8 mouse cellular contexts compared by ENCODE assay signal in the genomic region with DNA sequence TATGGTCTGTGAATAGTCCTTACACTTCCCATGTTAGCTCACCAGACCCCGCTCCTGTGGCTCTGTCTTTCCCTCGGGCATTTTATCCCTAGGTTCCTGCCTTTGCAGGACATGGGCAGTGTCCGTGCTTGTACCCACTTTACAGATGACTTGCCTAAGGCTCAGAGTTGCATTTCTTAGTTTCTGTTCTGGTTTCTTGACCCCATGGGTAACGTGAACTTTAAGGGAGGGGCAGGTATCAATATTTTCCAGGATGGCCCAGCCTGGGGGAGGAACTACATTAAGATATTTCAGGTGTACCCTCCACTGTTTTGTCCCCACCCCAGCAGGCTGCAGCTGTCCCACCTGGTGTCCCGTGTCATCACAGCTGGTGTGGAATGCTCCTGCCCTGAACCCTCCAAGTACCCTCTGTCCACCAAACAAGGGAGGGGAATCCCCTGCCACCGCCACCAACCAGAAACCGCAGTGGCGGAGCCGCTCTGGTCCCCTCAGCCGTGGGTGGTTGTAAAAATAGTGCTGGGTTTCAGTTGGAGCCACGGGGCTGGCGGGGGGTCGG. TPM values are rescaled to one million over a fixed set of nuclear protein-coding genes. Genes with fewer than 3 reads are reported as not detected.
DNase-seq lines count a peak whose midpoint lies in the region; ATAC-seq and TF ChIP-seq lines count a peak whose summit lies in the region.

No protein-coding gene starts in this region.

- H3K27ac ChIP-seq in heart, embryonic 12.5 days (ENCODE audit: poor library complexity, severe bottlenecking), result peak overlapping the region; percentile 69
- peak overlapping the region; percentile 91 for H3K27ac ChIP-seq in hindbrain, embryonic 12.5 days
- H3K27ac ChIP-seq in midbrain, embryonic 11.5 days (ENCODE audit: low read depth, low read length), result peak overlapping the region; percentile 90

- H3K4me2 ChIP-seq in heart, embryonic 12.5 days, result peak overlapping the region; percentile 68
- H3K4me2 ChIP-seq in hindbrain, embryonic 12.5 days (replicated peaks), result peak overlapping the region; percentile 21
- H3K4me2 ChIP-seq in midbrain, embryonic 11.5 days, result peak overlapping the region; percentile 10; the same call in 1 of the 2 replicates

- H3K27me3 ChIP-seq in heart, embryonic 12.5 days (replicated peaks), result peaks cover 16% of the 10 kb centered on the region
- H3K27me3 ChIP-seq in E14TG2a.4 (ENCODE audit: insufficient read depth, low read length), result peaks cover 72% of the 10 kb centered on the region
- H3K27me3 ChIP-seq in hindbrain, embryonic 12.5 days, result no peaks in the 10 kb centered on the region
- no peaks in the 10 kb centered on the region for H3K27me3 ChIP-seq in midbrain, embryonic 11.5 days (ENCODE audit: control insufficient read depth, insufficient read depth, low read length)

- TF ChIP-seq CTCF in E14TG2a.4 (conservative IDR thresholded peaks at IDR 0.05; ENCODE audit: low read length), result no peak

- 29% methylated on average over 13 of the region's 13 CpGs for WGBS in heart, embryonic 12.5 days
- WGBS in hindbrain, embryonic 12.5 days, result 25% methylated on average over 13 of the region's 13 CpGs
- 35% methylated on average over 13 of the region's 13 CpGs for WGBS in midbrain, embryonic 11.5 days

- no peak for DNase-seq in heart, adult 9 months (ENCODE audit: low spot score in 2 of 2)
- no peak for DNase-seq in midbrain, embryonic 11.5 days (ENCODE audit: low spot score, missing footprints)
- DNase-seq in ovary, postnatal 14 days (ENCODE audit: low spot score), result no peak
- no peak for DNase-seq in lung, adult 18-20 months
- DNase-seq in ovary, adult 18-20 months (ENCODE audit: low spot score), result no peak

- H3K36me3 ChIP-seq in heart, embryonic 12.5 days, result no peaks in the 10 kb centered on the region
- no peaks in the 10 kb centered on the region for H3K36me3 ChIP-seq in E14TG2a.4 (ENCODE audit: insufficient read depth, low read length)
- no peaks in the 10 kb centered on the region for H3K36me3 ChIP-seq in hindbrain, embryonic 12.5 days
- no peaks in the 10 kb centered on the region for H3K36me3 ChIP-seq in midbrain, embryonic 11.5 days (ENCODE audit: control insufficient read depth, insufficient read depth, low read length)

- peak overlapping the region; percentile 29 for H3K4me3 ChIP-seq in heart, embryonic 12.5 days
- peak overlapping the region; percentile 61 for H3K4me3 ChIP-seq in E14TG2a.4 (replicated peaks; ENCODE audit: low read length)
- H3K4me3 ChIP-seq in hindbrain, embryonic 12.5 days, result no peak overlapping the region
- no peak overlapping the region for H3K4me3 ChIP-seq in midbrain, embryonic 11.5 days (ENCODE audit: low read depth, low read length)

- ATAC-seq in heart, embryonic 12.5 days (ENCODE audit: insufficient number of reproducible peaks, low FRiP score), result 0 out of 2 replicates have a peak, but pooled peaks have one; percentile 3
- ATAC-seq in hindbrain, embryonic 12.5 days (ENCODE audit: low FRiP score), result peak; percentile 12
- peak; percentile 41; the same call in 1 of the 2 replicates for ATAC-seq in midbrain, embryonic 11.5 days (ENCODE audit: low FRiP score)

- H3K4me1 ChIP-seq in heart, embryonic 12.5 days (replicated peaks), result peaks cover 65% of the 10 kb centered on the region
- peaks cover 78% of the 10 kb centered on the region for H3K4me1 ChIP-seq in E14TG2a.4 (replicated peaks; ENCODE audit: low read depth, low read length)
- H3K4me1 ChIP-seq in hindbrain, embryonic 12.5 days, result peaks cover 82% of the 10 kb centered on the region
- peaks cover 48% of the 10 kb centered on the region for H3K4me1 ChIP-seq in midbrain, embryonic 11.5 days (ENCODE audit: control insufficient read depth, insufficient read depth, low read length)

- H3K9me3 ChIP-seq in heart, embryonic 12.5 days (replicated peaks), result no peaks in the 10 kb centered on the region
- H3K9me3 ChIP-seq in E14TG2a.4 (ENCODE audit: low read length), result no peaks in the 10 kb centered on the region
- H3K9me3 ChIP-seq in hindbrain, embryonic 12.5 days (replicated peaks), result no peaks in the 10 kb centered on the region
- no peaks in the 10 kb centered on the region for H3K9me3 ChIP-seq in midbrain, embryonic 11.5 days (ENCODE audit: control insufficient read depth, low read length)

- H3K9ac ChIP-seq in heart, embryonic 12.5 days, result peak overlapping the region; percentile 68
- peak overlapping the region; percentile 23; the same call in 1 of the 2 replicates for H3K9ac ChIP-seq in hindbrain, embryonic 12.5 days
- H3K9ac ChIP-seq in midbrain, embryonic 11.5 days (ENCODE audit: low read length), result peak overlapping the region; percentile 58

RNA-seq across cellular contexts. Expression of a gene that starts 36.2 kb away (rescaled TPM):
- polyA plus RNA-seq in heart, embryonic 12.5 days (2016; fragmentation: Nextera tagmentation; extraction: Ambion mirVana), result 14.0 and 15.3 TPM in 2 replicates
- polyA plus RNA-seq in hindbrain, embryonic 12.5 days (2016; fragmentation: Nextera tagmentation; extraction: Ambion mirVana), result 22.4 and 24.0 TPM in 2 replicates
- 18.5 and 20.7 TPM in 2 replicates for polyA plus RNA-seq in midbrain, embryonic 11.5 days (2014; fragmentation: Nextera tagmentation; extraction: Ambion mirVana)

Comparison
In these comparisons a context has a peak if more than half of its experiments do, and no peak if none do; other contexts are left out.
1. H3K4me2 ChIP-seq: peak in every context shown above with its lines; median percentile 68 in heart, embryonic 12.5 days; 21 in hindbrain, embryonic 12.5 days; 10 in midbrain, embryonic 11.5 days.
2. H3K4me3 ChIP-seq: peak in heart, embryonic 12.5 days (single experiment) and E14TG2a.4 (single experiment); none in hindbrain, embryonic 12.5 days (single experiment) and midbrain, embryonic 11.5 days (single experiment).
3. Peak in every context shown above with its lines, with median percentiles within 50 percentile points of each other: ATAC-seq, H3K27ac ChIP-seq and H3K9ac ChIP-seq.